Mouse (Mus musculus): ENCODE measurements around the gene Defb33. TPM values are rescaled to one million over a fixed set of nuclear protein-coding genes. Genes with fewer than 3 reads are reported as not detected.

Gene Defb33
- not detected for total RNA-seq (2023)

DNA sequence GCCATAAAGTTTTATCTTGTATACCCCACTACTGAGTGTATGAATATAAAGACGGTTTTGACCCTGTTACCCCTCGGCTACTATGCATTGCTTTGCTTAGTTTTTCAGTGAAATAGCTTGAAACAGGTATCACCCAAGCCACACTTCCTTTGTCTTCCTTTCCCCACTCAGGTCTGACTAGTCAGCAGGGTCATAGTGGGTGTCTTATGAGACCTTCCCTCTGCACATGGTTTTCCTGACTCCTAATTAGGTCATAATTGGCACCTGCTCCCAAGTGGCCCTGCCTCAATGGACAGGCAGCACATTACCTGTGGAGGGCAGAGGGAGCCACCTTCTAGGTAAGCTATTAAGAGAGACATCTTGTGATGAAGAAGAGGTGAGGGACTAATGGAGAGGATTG, at the start of gene Defb33:
Gene Defb33, plus strand, starts transcription at position 301 of the 400 bp plus-strand sequence.

DNA sequence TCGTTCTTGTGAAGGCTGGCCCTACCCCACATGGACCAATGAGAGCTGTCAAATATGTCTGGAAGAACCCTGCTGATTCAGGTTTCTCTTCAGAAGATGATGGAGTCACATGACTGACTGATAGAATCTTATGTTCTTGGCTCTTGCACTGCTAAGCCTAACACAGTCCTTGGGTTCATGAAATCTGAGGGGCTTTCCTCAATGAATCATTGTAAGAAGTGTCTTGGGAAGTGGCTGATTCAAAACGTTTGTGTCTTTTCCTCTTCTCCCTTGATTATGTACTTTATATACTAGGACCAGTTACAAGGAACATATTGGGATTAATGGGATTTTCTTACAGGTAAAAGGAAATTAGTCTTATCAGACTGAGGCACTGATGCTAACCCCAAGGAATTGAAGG, 10.1 kb downstream of the Defb33 start, which contains the start of gene Gm15056:
Gene Gm15056, minus strand, starts transcription at position 101 of the 400 bp plus-strand sequence.

DNA sequence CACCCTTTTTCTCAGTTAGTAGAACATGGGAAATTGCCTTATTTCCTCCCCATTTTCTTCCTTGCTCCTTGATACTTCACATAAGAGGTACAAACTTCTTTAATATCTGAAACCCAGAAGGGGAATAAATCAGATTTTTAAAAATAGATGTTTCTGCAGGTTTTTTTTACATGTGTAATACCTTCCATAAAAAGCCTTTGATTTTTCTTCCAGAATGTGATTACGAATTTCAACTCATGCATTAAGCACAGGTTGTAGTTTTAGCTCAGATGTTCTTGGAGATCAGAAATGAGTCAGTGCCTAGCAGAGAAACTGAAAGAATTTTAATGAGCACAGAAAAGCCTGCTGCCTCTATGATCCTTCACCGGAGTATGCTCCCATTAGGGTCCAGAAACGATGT, 29.5 kb downstream of the Defb33 start, which contains the start of gene Gm6040:
Gene Gm6040, minus strand, starts transcription at position 101 of the 400 bp plus-strand sequence.

DNA sequence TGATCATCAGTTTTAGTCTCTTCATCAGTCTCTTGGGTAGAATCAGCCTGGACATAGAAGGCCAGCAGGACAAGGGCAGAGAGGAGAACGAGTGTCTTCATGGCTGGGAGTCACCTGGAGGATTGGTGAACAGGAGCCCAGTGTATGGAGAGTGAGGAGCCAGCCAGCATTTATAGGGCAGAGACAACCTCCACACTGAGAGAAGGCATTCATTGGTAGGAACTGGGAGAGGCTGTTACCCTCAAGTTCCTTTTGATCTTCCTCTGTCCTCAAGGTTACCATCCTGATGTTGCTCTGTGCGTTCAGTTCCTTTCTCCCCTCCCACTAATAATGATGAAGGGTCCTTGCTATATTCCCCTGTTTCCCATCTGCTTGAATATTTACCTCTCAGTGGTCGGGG, 52.1 kb downstream of the Defb33 start, which contains the start of gene AY761185:
Gene AY761185, minus strand, starts transcription at position 101 of the 400 bp plus-strand sequence.

Other genes with a start within 250 kb of the Defb33 start
- not detected for gene Gm15056, start 10.0 kb downstream of the Defb33 start, total RNA-seq (2023)
- gene Gm6040, start 29.4 kb downstream of the Defb33 start, total RNA-seq (2023), result not detected
- gene AY761185, start 52.0 kb downstream of the Defb33 start, total RNA-seq (2023), result not detected
- gene Defa21, start 132.9 kb downstream of the Defb33 start, total RNA-seq (2023), result not detected
- not detected for gene Defa23, start 162.4 kb downstream of the Defb33 start, total RNA-seq (2023)
- gene Defa35, start 172.4 kb downstream of the Defb33 start, total RNA-seq (2023), result not detected
- gene Defa25, start 191.8 kb downstream of the Defb33 start, total RNA-seq (2023), result not detected
- gene Gm14851, start 203.4 kb downstream of the Defb33 start, total RNA-seq (2023), result not detected
- gene Defa30, start 242.0 kb downstream of the Defb33 start, total RNA-seq (2023), result not detected

All from T-cell, adult 66 days (primary cell).